Mouse (Mus musculus): ENCODE measurements around the gene Hoxa13. TPM values are rescaled to one million over a fixed set of nuclear protein-coding genes. Genes with fewer than 3 reads are reported as not detected.

The Hoxa13 gene
- polyA plus RNA-seq, 3 experiments from 2014 or later: not detected

GRCm38 (mm10) chr6:52221337-52221992 is 39.2 kb downstream of the Hoxa13 start, which contains the start of gene Hoxa7:
Hoxa7 (minus strand) TSS chr6:52221854.
- peak; percentile 66 for ATAC-seq

DNA sequence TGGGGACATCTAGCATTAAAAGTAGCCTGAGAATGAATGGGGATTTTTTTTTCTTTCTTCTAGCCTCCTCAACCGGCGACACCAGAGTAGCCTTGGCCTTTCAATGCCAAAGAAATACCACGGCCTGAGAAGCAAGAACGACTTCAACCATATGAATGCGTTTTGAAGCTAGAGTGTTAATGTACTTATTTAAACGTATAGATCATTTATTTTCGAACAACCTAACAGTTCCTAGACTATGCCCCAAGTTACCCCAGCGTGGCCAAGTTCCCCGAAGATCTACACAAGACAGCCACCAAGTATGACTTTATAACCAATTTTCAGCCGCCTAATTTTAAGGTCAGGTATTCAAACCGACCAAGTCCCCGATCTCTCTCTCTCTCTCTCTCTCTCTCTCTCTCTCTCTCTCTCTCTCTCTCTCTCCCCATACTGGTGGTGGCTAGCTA is 39.8 kb downstream of the Hoxa13 start:
- no peak for ATAC-seq

DNA sequence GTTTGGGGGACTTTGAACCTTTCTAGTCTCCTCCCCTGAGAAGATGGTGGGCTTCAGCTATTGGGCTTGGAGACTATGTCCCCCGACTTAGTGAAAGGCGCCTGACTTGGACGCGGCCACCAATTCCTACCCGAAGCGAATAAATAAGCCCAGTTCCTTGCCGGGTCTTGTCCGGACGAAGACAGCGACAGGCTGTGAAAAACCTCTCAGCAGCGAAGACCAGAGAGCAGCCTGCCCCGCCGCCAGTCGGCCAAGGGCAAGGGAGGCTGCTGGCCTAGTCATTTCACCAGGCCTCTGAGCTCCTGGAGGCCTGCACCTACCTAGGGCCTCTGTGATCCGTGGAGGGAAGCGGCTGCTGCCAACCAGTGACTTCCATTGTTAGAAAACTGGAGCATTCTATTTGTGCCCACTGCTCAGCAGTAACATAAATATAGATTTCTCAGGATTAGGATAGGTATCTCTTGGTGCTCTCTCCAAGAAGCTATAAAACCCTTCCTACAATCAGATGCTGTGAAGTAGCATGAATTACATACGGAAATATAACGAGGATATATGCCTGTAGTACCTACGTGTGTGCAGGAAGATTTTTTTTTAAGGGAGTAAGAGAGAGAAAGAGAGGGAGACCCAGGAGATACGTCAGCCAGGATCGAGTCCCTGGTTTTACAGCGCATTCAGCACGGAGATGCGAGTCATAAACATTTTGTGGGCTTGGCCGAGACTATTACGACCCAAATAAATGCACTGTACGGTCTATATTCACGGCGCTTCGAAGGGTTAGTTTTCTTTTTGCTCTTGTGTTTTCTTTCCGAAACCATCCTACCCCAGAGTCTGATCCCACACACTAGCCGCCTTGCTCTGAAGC is 40.4 kb downstream of the Hoxa13 start:
- no peak for ATAC-seq

GRCm38 (mm10) chr6:52219234-52219942 is 41.3 kb downstream of the Hoxa13 start:
- no peak for ATAC-seq

GRCm38 (mm10) chr6:52218643-52219215 is 42.0 kb downstream of the Hoxa13 start:
- ATAC-seq: no peak

DNA sequence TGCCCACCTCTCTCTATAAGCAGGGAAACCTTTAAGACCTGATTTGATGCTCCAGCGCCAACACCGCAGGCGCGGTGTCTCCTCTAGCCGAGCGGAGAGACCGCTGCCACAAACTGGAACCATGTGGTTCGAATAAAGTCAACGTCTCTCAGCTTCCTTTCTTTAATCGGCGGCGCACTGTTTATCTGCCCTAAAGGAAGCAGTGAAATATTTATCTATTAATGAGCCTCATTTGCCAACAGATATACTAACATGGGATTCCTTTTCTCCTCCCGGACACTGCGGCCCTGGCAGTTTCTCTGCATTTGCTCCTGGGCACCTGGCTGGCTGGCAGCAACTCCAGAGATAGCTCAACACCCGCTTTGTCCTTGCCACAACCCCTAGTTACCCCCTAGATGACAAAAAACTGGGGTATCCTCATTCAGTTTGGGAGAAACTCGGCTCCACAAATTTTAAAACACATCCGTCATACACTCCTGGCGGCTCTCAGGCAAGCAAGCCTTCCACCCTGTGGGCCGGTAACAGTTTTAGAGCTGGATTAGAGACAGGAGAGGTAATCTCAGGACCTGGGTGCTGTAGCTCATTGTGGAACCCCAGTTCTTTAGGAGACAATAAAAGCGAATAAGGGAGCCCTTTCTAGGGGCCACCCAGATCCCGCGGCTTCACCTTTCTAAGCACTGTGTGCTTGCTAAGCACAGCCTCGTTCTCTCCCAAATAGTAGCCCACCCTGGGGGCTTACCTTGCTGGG is 42.6 kb downstream of the Hoxa13 start:
- no peak for ATAC-seq

DNA sequence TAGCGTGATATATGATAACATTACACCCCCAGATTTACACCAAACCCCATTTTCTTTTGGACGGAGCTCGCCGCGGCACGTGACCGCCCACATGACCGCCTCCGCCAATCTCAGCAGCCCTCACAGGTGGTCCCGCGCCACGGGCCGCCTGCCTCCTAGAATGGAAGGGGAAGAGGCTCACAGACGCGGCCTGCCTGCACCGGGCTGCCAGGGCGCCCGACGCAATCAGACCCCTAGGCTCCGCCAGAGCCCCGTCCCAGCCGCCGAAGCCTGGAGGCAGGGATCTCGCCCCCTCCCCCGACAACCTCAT is 43.3 kb downstream of the Hoxa13 start:
- ATAC-seq: peak; percentile 20

DNA sequence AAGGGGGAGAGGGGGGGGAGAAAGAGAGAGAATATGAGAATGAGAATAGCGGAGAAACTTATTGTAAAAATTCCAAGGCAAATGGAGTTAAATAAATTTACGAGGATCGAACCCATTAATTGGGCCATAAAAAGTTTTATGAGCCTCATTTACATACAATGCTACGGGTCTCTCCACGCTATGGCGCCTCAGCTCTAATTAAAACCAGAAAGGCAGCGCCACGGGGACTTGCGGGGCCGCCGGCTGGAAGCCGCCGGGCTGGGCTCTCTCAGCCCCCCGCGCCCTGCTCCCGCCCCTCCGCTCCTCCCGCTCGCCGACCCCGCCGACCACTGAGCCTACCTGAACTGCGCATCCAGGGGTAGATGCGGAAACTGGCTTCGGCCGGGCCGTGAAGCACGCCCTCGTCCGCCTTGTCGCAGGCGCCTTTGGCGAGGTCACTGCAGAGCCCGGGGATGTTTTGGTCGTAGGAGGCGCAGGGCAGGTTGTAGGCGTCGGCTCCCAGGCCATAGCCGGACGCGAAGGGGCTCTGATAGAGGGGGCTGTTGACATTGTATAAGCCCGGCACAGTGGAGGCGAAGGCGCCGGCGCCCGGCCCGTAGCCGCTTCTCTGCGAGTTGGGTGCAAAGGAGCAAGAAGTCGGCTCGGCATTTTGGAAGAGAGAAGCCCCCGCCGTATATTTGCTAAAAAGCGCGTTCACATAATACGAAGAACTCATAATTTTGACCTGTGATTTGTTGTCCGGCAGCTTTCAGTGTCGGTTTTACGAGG is 43.8 kb downstream of the Hoxa13 start:
- no peak for ATAC-seq

DNA sequence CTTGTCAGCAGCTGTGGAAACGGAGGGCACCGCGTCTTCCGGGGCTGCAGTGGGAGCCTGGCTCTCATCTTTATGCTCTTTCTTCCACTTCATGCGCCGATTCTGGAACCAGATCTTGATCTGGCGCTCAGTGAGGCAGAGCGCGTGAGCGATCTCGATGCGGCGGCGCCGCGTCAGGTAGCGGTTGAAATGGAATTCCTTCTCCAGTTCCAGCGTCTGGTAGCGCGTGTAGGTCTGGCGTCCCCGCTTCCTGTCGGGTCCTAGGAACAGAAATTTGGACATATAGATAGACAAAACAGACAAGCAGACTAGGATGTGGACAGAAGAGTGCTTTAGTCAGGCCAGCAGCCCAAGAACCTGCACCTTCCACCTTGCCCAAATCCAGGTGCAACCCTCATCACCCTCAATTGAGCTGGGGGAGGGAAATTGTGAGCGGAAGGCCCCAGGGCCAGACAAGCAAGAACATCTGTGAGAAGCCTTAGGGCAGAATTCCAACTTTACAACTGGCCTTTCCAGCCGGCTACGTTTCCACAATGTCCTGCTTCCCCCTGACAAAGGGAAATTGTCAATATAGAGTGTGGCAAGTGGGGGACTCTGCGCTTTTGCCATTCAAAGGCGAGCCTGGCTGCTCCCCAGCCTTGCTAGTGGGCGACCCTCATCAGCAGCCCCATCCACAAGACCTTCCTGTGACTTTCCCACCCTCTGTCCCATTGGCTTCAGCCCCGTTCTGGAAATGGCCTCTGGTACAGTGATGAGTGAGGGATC is 44.7 kb downstream of the Hoxa13 start:
- ATAC-seq: no peak

- no peak for ATAC-seq
Observed at GRCm38 (mm10) chr6:52215070-52215469, 45.6 kb downstream of the Hoxa13 start.

- ATAC-seq: no peak
Observed at GRCm38 (mm10) chr6:52214271-52214670, 46.4 kb downstream of the Hoxa13 start.

DNA sequence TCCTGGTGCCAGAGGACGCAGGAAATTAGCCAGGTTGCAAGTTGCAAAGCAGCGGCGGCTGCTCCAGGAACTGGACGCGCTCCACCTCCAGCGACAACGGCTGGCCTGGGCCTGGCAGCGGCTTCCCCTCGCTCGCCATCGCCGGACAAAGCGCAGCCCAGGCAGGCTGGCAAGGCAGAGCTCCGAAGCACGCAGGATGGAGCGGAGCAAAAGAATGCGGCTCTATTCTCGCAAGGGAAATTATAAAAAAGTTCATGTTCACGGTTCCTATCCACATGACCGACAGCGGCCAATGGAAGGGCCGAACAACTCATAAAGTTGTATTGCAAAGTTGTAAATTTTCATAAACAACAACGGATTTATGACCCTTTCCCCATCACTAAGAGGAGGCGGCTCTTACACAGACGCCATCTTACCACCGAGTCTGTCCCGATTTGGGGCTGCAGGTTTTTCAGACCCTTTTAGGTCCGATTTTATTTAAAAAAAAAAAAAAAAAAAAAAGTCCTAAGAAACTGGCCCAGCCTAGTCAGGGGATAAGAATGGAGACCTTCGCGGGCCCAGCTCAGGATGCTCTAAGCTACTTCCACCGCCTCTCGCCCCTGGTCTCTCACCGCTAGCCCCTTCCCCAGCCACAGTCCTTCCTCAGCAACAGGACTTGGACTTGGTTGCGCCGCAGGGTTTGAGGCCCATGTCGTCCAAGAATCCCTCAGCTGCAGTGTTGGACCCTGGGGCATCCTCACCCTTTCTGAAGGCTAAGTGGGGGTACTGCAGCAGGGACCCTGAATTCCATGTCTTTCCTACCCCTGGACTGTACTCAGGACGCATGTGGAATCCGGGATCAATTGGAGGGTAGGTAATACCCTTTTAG is 47.3 kb downstream of the Hoxa13 start, which contains the start of the genes Hoxa3 and Gm28308:
TSS of gene Hoxa3 (minus strand) at position 218 of the 868 bp plus-strand sequence.
TSS of gene Gm28308 (minus strand) at position 221 of the 868 bp plus-strand sequence.
- peak; percentile 29 for ATAC-seq

GRCm38 (mm10) chr6:52212556-52213118 is 48.0 kb downstream of the Hoxa13 start:
- no peak for ATAC-seq

DNA sequence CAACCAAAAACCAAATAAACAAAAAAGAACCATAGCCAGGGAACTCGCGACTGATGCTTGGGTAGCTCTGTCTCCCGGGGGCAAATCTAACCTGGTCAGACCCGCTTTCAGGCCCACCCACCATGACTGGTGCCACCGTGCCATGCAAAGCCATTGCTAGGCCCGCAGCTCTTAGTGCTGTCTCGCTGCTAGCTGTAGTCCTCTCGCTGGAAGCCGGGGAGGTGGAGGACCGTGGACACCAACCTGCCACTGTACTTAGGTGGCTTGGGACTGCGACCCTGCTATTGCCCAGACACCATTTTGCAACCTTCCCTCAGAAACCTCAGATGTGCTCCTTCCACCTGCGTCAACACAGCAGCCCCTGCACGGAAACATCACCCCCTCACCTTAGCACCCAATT is 48.7 kb downstream of the Hoxa13 start:
- peak; percentile 12 for ATAC-seq

GRCm38 (mm10) chr6:52211170-52211935 is 49.3 kb downstream of the Hoxa13 start:
- ATAC-seq: peak; percentile 85

- ATAC-seq: no peak
Observed at GRCm38 (mm10) chr6:52209685-52210046, 51.0 kb downstream of the Hoxa13 start.

GRCm38 (mm10) chr6:52208868-52209684 is 51.6 kb downstream of the Hoxa13 start:
- ATAC-seq: no peak
